Mouse (Mus musculus): ENCODE measurements around the gene Gpr65.
"Not testable (repeated sequence)": the region's sequence is repeated elsewhere in the genome, so short reads cannot be mapped to it uniquely, and the experiment has no call there.

Gpr65 gene

DNA sequence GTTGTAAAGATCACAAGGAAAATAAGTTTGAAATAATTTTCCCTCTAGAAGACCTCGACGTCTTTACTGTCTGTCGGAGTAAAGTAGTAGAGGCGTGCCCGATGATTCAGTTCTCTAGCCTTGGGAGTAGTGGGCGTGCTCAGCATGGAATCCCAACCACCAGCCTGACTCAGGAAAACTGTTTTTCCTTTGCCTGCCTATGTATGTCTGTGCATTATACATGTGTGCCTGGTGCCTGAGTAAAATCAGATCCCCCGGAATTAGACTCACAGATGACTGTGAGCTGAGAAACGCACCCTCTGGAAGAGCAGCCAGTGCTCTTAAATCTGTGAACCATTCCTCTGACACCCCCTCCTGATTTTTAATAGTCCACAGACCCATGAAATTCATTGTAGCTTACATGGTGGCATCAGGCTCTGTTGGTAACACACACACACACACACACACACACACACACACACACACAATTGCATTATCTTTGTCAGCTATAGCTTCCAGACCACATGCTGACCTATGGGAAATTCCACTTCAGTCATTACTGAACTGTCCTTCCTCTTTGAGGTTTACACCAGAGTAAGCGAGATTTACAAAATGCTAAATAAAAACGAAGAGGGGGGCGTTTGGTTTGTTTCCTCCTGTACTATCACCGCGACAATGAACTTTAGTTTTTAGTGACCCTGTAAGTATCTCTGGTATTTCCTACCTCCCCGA, 14.5 kb downstream of the Gpr65 start:
- DNase-seq (ENCODE audit: low spot score in 2 of 2) = no peak

DNA sequence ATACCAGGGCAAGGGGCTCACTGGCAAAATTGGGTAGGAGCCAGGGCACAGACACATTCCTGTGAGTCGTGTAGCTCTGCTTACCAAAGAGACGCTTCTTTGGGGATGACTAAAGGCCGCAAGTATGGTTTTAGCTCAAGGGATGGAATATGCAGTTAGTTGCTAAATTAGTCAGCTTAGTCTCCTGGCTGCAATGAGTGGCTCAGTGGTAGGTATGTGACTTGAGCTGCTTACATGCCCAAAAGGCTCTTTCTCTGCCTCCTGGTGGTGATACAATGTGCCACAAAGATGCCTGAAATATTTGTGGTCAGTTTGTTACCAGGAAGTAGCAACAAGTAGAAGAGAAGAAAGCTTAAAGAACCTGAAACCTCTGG, 15.0 kb downstream of the Gpr65 start:
- no peak for DNase-seq (ENCODE audit: low spot score in 2 of 2)

DNA sequence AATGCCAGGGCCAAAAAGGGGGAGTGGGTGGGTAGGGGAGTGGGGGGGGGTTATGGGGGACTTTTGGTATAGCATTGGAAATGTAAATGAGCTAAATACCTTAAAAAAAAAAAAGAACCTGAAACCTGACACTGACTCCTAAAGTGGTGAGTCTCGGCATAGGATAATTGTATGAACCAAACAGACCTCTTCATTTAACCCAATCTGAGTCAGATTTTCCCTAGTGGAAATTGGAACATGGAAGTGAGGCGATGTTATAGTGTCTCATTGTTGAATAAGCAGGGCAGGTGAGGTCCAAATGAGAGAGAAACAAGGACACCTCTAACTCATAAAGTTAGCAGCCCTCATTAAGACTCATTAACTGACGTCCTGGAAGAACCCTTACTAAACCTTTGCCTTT, 16.0 kb downstream of the Gpr65 start:
- no peak for DNase-seq (ENCODE audit: low spot score in 2 of 2)

DNA sequence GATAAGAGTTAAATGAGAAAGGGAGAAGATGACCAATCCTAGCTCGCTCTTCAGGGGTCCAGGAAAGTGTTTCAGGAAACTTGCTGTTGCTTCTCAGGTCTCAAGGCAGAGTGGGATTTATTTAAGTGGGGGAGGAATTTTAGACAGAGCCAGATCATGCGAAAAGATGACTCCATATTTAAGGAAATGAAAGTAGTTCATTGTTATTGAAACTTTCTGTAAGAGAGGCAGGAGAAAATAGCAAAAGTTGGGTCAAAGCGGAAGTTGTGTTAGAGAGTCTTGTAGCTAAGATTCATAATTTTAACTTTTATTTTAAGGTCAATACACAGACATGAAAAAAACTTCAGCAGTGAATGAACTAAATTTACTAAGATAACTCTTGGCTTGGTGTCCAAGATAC, 22.0 kb downstream of the Gpr65 start:
- DNase-seq (ENCODE audit: low spot score in 2 of 2) = no peak

DNA sequence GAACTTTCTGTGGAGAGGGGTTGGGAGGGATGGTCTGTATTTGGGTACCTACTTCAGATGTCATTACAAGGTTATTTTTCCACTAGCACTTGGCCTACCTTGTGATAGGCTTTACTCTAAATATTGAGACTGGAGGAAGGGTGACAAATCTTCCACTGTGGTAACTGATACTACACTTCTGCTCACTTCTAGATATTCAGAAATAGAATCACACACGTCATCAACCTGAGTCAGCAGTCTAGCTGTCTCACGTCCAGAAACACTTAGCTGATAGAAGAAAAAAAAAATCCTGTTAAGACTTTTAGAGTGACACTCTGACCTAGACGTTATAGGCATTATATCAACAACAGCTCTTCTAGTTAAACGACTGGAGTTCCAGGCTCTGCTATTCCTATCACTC, 23.8 kb downstream of the Gpr65 start:
- no peak for DNase-seq (ENCODE audit: low spot score in 2 of 2)

DNA sequence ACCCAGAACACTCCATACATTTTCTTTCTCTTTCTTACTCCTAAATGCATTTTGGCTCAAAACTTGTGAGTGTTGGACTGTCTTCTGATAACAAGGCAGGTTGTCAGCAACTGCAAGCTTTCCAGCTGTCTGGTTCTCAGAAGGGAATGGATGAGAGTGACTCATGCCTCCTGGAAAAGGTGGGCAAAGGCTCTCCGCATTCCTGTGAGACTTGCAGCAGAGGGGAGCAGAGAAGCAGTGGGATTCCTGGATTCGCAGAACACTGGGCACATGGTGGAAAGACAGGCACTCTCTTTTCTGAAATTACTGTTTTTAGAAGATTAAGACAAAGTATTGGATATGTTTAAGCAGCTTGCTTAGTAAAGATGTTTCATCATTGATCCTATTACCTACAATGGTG, 25.8 kb downstream of the Gpr65 start:
- no peak for DNase-seq (ENCODE audit: low spot score in 2 of 2)

DNA sequence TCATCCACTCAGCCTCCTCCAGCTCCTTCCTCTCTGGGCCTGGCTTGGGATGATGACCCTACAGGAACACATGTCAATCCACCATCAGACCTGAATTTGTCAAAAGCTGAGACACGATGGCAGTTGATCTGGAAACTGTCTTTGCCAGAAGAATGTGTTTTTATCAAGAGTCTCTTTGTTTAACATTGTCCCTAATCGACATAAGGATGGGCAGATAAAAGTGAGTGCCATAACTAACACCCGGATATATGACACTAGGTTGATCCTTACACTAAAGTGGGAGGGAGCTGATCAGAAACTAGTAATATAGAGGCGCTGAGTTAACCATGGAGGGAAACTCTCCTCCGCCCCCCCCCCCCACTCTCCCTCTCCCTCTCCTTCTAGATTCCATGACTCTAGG, 33.5 kb downstream of the Gpr65 start:
- no peak for DNase-seq (ENCODE audit: low spot score in 2 of 2)

DNA sequence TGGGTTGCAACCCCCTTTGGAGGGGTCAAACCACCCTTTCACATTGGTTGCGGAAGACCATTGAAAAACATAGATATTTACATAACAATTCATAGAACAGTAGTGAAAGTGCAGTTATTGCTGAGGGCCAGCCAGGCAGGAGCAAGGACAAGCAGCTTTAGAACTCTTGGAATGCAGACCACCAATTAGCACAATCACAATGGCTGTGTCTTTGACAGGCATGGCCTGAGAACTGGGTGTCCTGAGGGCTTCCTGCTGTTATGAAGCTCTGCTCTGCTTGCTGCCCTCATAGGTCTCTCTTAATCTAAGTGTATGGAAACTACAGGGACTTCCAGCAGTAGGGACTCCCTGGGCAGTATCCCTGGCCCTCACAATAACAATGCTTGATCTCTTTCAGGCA, 34.6 kb downstream of the Gpr65 start:
- no peak for DNase-seq (ENCODE audit: low spot score in 2 of 2)

DNA sequence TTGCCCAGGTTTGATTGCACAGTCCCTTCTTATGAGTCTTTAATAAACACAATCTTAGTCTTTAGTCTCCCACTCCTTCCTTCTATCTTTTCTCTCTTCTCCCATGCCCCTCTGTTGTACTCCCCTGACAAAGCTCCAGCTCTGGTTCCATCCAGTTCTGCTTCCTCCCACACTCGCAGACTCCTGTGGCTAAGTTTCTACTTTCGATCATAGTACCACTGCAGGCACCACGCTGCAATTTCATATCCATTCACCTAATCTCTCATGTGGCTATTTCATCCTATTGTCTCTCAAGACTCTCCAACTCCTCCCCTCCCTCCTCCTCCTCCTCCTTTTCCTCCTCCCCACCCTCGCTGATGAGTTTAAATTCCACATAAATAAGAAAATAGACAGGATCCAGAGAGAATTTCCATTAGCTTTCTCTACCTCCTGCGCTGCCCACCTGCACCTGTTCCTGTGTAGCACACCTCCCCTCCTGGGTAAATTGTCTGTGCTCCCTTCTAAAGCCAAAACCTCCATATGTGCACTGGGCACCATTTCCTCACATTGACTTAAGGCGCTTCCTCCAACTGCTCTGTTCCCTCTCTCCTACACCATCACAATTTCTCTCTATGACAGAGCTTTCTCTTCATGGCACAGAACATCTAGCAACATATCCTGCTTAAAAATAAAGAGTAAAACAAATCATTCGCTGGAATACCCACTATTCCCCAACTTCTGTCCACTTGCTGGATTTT, 38.9 kb downstream of the Gpr65 start:
- no peak for DNase-seq (ENCODE audit: low spot score in 2 of 2)

DNA sequence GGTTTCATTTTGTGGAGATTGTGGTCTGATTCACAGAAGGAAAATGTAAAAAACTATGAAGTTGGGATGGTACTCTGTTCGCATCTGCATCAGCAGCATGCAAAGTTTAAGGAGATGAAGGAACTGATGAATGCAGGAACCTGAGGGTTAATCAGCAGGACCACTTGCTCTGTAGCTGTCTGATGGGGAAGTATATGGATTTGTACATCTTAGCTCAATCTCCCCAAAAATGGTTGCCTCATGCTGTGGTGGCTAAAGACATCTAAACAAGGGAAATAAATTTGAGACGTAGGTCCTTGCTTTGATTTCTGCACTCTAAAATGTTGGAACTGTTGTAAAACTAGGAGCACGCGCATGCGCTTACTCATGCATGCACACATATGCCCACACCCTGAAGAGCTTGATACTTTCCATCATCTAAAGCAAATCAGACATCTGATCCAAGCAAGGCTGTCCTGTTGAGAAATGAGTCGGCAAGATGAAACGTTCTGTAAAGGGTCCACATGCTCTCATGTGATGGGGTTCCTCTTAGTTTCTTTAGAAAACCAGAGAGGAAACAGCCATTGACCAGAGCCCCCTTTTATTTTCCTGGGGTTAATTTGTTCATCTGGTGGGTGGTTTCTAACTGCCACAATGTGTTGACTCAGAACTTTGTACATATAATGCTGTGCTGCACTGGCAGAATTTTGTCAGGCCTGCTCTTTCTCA, 43.1 kb downstream of the Gpr65 start:
- no peak for DNase-seq (ENCODE audit: low spot score in 2 of 2)

DNA sequence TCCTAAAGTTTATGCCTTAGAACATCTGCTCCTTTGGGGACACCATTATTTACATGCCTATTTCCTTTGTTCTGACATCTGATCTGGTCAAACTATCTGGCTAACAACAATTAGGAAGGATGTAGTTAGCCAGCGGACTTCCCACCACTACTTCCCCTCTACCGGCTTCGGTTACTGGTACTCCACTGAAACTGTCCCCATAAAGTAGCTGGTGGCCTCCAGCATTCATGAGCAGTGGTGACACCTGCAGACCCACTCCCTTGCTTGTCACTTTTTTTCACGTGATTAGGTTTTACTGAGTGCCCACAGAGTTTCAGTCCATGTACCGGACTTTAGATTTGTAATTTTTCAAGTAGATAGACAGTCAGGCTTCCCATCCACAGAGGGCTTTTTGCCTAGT, 47.5 kb downstream of the Gpr65 start:
- peak in 1 of 2 experiments; percentile 1 for DNase-seq (ENCODE audit: low spot score in 2 of 2)

DNA sequence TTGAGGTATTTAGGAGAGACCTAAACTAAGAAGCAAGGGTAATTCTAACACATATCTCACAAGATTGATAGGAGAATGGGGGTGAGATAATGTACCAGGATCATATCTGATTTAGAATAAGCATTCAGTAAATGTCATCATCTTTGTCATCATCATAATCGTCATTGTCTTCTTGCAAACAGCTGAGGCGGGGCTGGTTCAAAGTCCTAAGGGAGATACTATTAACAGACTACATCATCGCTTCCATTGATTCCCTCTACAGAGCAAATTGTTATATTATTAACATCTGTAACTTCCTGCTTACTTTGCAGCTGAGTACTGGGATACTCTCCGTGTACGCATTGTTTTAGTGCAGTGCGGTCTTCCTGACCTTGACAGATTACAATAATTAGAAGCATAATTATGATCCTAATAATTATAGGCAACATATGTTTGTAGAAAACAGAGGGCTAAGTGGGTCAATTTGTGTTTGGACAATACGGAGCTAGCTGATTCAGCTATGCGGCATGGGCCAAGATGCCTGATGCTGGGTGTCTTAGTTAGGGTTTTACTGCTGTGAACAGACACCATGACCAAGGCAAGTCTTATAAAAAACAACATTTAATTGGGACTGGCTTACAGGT, 49.4 kb downstream of the Gpr65 start:
- no peak for DNase-seq (ENCODE audit: low spot score in 2 of 2)

DNA sequence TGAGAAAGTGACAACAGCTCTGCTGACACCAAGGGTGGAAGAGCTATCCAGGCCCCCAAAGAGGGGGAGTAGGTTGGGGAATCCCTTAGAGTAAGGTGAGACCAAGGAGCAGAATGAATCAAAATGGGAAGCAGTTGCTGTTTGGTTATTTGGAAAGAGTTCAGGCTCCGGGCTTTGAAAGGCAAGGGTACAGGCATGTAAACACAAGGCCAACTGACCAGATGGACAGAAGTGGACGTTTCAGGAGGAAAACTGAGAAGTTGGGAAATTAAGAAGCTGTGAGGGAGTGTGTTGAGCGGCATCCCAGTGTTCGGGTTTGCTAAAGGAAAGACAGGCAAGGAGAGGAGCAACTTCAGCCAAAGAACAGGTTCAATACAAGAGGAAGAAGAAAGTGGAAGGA, 54.0 kb downstream of the Gpr65 start:
- DNase-seq (ENCODE audit: low spot score in 2 of 2) = no peak

DNA sequence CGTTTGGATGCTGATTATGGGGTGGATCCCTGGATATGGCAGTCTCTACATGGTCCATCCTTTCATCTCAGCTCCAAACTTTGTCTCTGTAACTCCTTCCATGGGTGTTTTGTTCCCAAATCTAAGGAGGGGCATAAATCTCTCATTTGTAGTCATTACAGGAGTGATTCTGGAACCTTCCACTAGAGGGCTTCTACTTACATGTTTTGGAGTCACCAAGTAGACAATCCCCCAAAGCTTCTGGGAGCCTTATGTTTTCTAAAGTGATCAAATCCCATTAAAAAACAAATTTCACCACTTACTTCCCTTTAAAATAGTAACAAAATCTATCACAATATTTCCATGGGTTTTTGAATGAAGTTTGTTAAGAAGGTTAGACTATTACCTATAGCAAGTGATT, 55.7 kb downstream of the Gpr65 start:
- not testable (repeated sequence) for DNase-seq (ENCODE audit: low spot score in 2 of 2)
